Mouse (Mus musculus) neural tube, embryonic 15.5 days (tissue): ENCODE data around the gene Tmem25. TPM values are rescaled to one million over a fixed set of nuclear protein-coding genes. Genes with fewer than 3 reads are reported as not detected.
"Not testable (repeated sequence)": the region's sequence is repeated elsewhere in the genome, so short reads cannot be mapped to it uniquely, and the experiment has no call there.

Experiments used
- ATAC-seq: fragments of 200-750 bp; cut with Nextera tagmentation; 2 replicates; pipeline ENCODE4 v1.8.0; 2017; ENCODE audit warnings: mild to moderate bottlenecking, moderate TSS enrichment, moderate library complexity; ENCODE audit not compliant: low FRiP score
- H3K27ac ChIP-seq: fragments of 300-500 bp; sonication (generic); replicated peaks from 2 replicates; pipeline ENCODE4 v1.5.1; 2015; ENCODE audit warnings: mild to moderate bottlenecking, inconsistent platforms
- H3K27me3 ChIP-seq: fragments of 300-500 bp; sonication (generic); replicated peaks from 2 replicates; pipeline ENCODE4 v1.6.1; 2015; ENCODE audit warnings: inconsistent platforms
- H3K36me3 ChIP-seq: fragments of 300-500 bp; sonication (generic); 2 replicates; pipeline ENCODE4 v1.6.1; 2015; ENCODE audit warnings: inconsistent platforms
- H3K4me1 ChIP-seq: fragments of 300-500 bp; sonication (generic); 2 replicates; pipeline ENCODE4 v1.6.1; 2015; ENCODE audit warnings: inconsistent platforms
- H3K4me2 ChIP-seq: fragments of 300-500 bp; sonication (generic); 2 replicates; pipeline ENCODE4 v1.6.1; 2015; ENCODE audit warnings: inconsistent platforms, mild to moderate bottlenecking, moderate library complexity
- H3K4me3 ChIP-seq: fragments of 300-500 bp; sonication (generic); replicated peaks from 2 replicates; pipeline ENCODE4 v1.5.1; 2015; ENCODE audit warnings: mild to moderate bottlenecking, inconsistent platforms
- H3K9ac ChIP-seq: fragments of 300-500 bp; sonication (generic); replicated peaks from 2 replicates; pipeline ENCODE4 v1.6.1; 2015; ENCODE audit warnings: mild to moderate bottlenecking, inconsistent platforms
- H3K9me3 ChIP-seq: fragments of 300-500 bp; sonication (generic); replicated peaks from 2 replicates; pipeline ENCODE4 v1.6.1; 2016; ENCODE audit warnings: inconsistent platforms
- WGBS: fragments of 180-500 bp; shearing (Covaris S2); methylation state at CpG from one replicate; pipeline ENCODE4 v1.1.7; 2015; ENCODE audit warnings: mixed read lengths; 5-methylcytosine and 5-hydroxymethylcytosine counted together
- polyA plus RNA-seq: library from polyadenylated mRNA; unstranded; fragments of >200 nt; fragmentation: Nextera tagmentation; extraction: Ambion mirVana; gene quantifications from 2 replicates; pipeline ENCODE4 v1.2.1, GENCODE M21; 2015

The Tmem25 gene
- polyA plus RNA-seq, 1 experiment from 2014 or later = 28.9 TPM

GRCm38 (mm10) chr9:44768029-44768394 is 31.1 kb downstream of the Tmem25 start:
- peaks cover 34% of the 10 kb centered on the region for H3K4me1 ChIP-seq
- not testable (repeated sequence) for H3K36me3 ChIP-seq, H3K9ac ChIP-seq, ATAC-seq, H3K27me3 ChIP-seq, H3K9me3 ChIP-seq
- peak overlapping the region; percentile 76 for H3K4me2 ChIP-seq
- 45% methylated on average over 7 of the region's 9 CpGs for WGBS
- peak overlapping the region; percentile 97 for H3K4me3 ChIP-seq
- H3K27ac ChIP-seq = peak overlapping the region; percentile 98

GRCm38 (mm10) chr9:44767101-44768028 is 31.7 kb downstream of the Tmem25 start, which contains the start of the genes Arcn1 and Ift46:
Gene Arcn1, minus strand, starts transcription at chr9:44767845.
Gene Ift46, plus strand, starts transcription at chr9:44767908.
- H3K4me2 ChIP-seq = peak within 1 kb of the TSS; percentile 76
- H3K27ac ChIP-seq = peak within 1 kb of the TSS; percentile 98
- peak within 1 kb of the TSS; percentile 97 for H3K9ac ChIP-seq
- no peaks in the 10 kb centered on the region for H3K36me3 ChIP-seq
- no peaks in the 10 kb centered on the region for H3K9me3 ChIP-seq
- H3K4me1 ChIP-seq = peaks cover 33% of the 10 kb centered on the region
- peak; percentile 94 for ATAC-seq
- peak within 1 kb of the TSS; percentile 97 for H3K4me3 ChIP-seq
- no peaks in the 10 kb centered on the region for H3K27me3 ChIP-seq
- under 1% methylated on average over 82 of the region's 82 CpGs for WGBS

DNA sequence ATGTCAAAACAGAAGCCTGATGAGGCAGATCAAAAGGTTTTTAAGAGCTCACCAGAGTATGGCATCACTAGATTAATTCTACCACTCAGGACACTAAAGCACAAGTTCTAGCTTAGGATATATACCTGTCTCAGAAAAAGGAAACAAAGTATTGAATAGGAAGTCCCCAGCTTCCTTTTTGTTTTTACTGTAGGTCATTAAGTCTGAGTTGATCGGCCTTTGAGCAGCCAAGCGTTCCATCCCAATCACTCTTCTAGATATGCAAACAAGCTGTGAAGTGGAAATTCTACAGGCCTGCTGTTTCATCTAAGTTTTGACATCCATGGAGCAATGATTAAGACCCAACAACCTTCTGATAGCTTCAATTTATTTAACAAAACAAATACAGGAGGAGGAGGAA is 38.2 kb downstream of the Tmem25 start:
- H3K36me3 ChIP-seq = peaks cover 19% of the 10 kb centered on the region
- no peak overlapping the region for H3K9ac ChIP-seq
- H3K9me3 ChIP-seq = no peaks in the 10 kb centered on the region
- ATAC-seq = no peak
- H3K27ac ChIP-seq = no peak overlapping the region
- H3K4me3 ChIP-seq = no peak overlapping the region
- 75% methylated on average over 2 of the region's 2 CpGs for WGBS
- H3K27me3 ChIP-seq = no peaks in the 10 kb centered on the region
- peaks cover 20% of the 10 kb centered on the region for H3K4me1 ChIP-seq
- H3K4me2 ChIP-seq = no peak overlapping the region

DNA sequence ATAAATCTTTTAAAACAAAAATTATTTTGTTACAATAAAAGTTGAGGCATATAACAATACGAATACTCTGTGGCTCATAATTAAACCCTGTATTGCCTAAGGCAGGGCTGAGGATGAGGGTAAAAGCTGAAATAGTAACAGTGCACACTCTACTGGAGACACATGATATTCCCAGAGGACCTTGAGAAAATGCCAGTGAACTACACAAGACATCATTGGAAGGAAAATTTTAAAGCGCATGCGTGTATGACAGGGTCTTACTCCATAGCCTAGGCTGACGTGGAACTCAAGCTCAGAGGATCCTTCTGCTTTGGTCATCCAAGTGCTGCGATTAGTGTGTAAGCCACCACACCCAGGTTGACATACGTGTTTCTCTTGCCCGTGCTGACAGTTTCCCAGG is 50.6 kb downstream of the Tmem25 start:
- H3K27ac ChIP-seq = no peak overlapping the region
- H3K4me2 ChIP-seq = no peak overlapping the region
- H3K9me3 ChIP-seq = no peaks in the 10 kb centered on the region
- H3K27me3 ChIP-seq = no peaks in the 10 kb centered on the region
- 95% methylated on average over 7 of the region's 7 CpGs for WGBS
- no peak for ATAC-seq
- H3K36me3 ChIP-seq = peaks cover 79% of the 10 kb centered on the region
- no peak overlapping the region for H3K9ac ChIP-seq
- H3K4me1 ChIP-seq = no peaks in the 10 kb centered on the region
- H3K4me3 ChIP-seq = no peak overlapping the region

GRCm38 (mm10) chr9:44747341-44747740 is 51.8 kb downstream of the Tmem25 start:
- Histone ChIP-seq H3K4me2 (no peak overlapping the region), H3K4me3 (no peak overlapping the region), H3K9ac (no peak overlapping the region), H3K27me3 (no peaks in the 10 kb centered on the region), H3K9me3 (no peaks in the 10 kb centered on the region), H3K27ac (no peak overlapping the region), H3K4me1 (no peaks in the 10 kb centered on the region), H3K36me3 (peaks cover 86% of the 10 kb centered on the region)
- no peak for ATAC-seq
- WGBS = 95% methylated on average over 3 of the region's 3 CpGs

- Histone ChIP-seq H3K4me3 (no peak overlapping the region), H3K9ac (no peak overlapping the region), H3K9me3 (no peaks in the 10 kb centered on the region), H3K4me1 (no peaks in the 10 kb centered on the region), H3K27me3 (no peaks in the 10 kb centered on the region), H3K27ac (no peak overlapping the region), H3K36me3 (peaks cover 83% of the 10 kb centered on the region), H3K4me2 (no peak overlapping the region)
- ATAC-seq = no peak
- WGBS = 95% methylated on average over 3 of the region's 3 CpGs
Observed at GRCm38 (mm10) chr9:44746666-44747065, 52.4 kb downstream of the Tmem25 start.

DNA sequence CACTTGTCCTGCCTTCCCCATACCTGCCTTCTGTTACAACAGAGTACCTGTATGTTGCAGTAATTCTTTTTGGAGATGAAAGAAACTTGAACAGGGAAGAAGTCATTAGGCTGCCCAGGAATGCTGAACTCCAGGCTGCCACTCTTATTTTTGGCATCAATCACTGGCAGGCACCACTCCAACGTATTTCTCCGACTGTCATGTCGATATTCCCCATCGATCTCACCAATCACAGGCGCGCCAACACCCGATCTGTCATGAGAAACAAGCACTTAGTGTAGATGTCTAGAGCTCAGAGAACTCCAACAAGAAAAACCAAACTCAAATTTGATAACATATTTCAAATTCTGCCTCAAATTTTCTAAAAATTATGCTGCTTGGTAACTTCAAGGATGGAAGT is 53.7 kb downstream of the Tmem25 start:
- H3K4me1 ChIP-seq = no peaks in the 10 kb centered on the region
- no peak overlapping the region for H3K4me3 ChIP-seq
- H3K9ac ChIP-seq = no peak overlapping the region
- WGBS = 96% methylated on average over 7 of the region's 7 CpGs
- H3K36me3 ChIP-seq = peaks cover 77% of the 10 kb centered on the region
- no peak overlapping the region for H3K4me2 ChIP-seq
- H3K27me3 ChIP-seq = no peaks in the 10 kb centered on the region
- ATAC-seq = no peak
- H3K9me3 ChIP-seq = no peaks in the 10 kb centered on the region
- no peak overlapping the region for H3K27ac ChIP-seq

Other genes starting within 250 kb of the Tmem25 start
- 0.26 TPM in 1 of 2 replicates, not detected in the other for gene Cxcr5, start 237.4 kb downstream of the Tmem25 start, polyA plus RNA-seq
- 15.1 and 16.8 TPM in 2 replicates for gene Ddx6, start 194.4 kb downstream of the Tmem25 start, polyA plus RNA-seq
- gene Treh, start 126.1 kb downstream of the Tmem25 start, polyA plus RNA-seq = not detected in 2 replicates
- gene Phldb1, start 64.1 kb downstream of the Tmem25 start, polyA plus RNA-seq = 30.2 and 36.1 TPM in 2 replicates
- 135 and 145 TPM in 2 replicates for gene Arcn1, start 31.5 kb downstream of the Tmem25 start, polyA plus RNA-seq
- gene Ift46, start 31.4 kb downstream of the Tmem25 start, polyA plus RNA-seq = 133 and 136 TPM in 2 replicates
- gene Ttc36, start 3.8 kb upstream of the Tmem25 start, polyA plus RNA-seq = 0.22 and 0.77 TPM in 2 replicates
- 20.3 and 23.3 TPM in 2 replicates for gene Kmt2a, start 82.0 kb upstream of the Tmem25 start, polyA plus RNA-seq
- 830 and 890 TPM in 2 replicates for gene Atp5l, start 121.4 kb upstream of the Tmem25 start, polyA plus RNA-seq
- gene Ube4a, start 166.3 kb upstream of the Tmem25 start, polyA plus RNA-seq = 31.8 and 34.2 TPM in 2 replicates
- gene Cd3g, start 181.1 kb upstream of the Tmem25 start, polyA plus RNA-seq = 114 TPM in 1 of 2 replicates, not detected in the other
- 31.2 TPM in 1 of 2 replicates, not detected in the other for gene Cd3d, start 182.5 kb upstream of the Tmem25 start, polyA plus RNA-seq
- gene Cd3e, start 210.3 kb upstream of the Tmem25 start, polyA plus RNA-seq = 0.19 and 57.9 TPM in 2 replicates
- 0.77 and 8.6 TPM in 2 replicates for gene Mpzl2, start 240.5 kb upstream of the Tmem25 start, polyA plus RNA-seq